Mouse (Mus musculus) Patski (cell line): ENCODE measurements around the gene Pdlim5. TPM values are rescaled to one million over a fixed set of nuclear protein-coding genes. Genes with fewer than 3 reads are reported as not detected.
A peak's percentile ranks its signal among the peaks of the same experiment; 100 is the strongest.

ENCODE experiments used
- ATAC-seq: fragments of 100-300 bp; one replicate; pipeline ENCODE4 v1.8.0; 2021
- CTCF ChIA-PET: fragments of 350-600 bp; sonication (Branson Sonifier 250); formaldehyde crosslinking; loops from one replicate; lab custom pipeline; 2022; ENCODE audit warnings: inconsistent platforms; lab: Charles Lee
- POLR2A ChIA-PET: fragments of 350-600 bp; sonication (Branson Sonifier 250); formaldehyde crosslinking; loops from one replicate; lab custom pipeline; 2022; ENCODE audit warnings: antibody characterized with exemption, inconsistent platforms; lab: Charles Lee
- DNase-seq: peaks from one replicate; pipeline ENCODE4 v3.0.0-alpha.2; 2011; ENCODE audit warnings: low read depth, low spot score
- H3K27me3 ChIP-seq: fragments of 371-371 bp; one replicate; pipeline ENCODE4 v1.5.1; 2021
- CTCF ChIP-seq: fragments of 100-300 bp; IDR thresholded peaks from one replicate; pipeline ENCODE4 v1.5.1; 2021
- in situ Hi-C: fragments of 300-500 bp; cut with MboI; formaldehyde crosslinking; loops from 3 replicates; pipeline ENCODE4 v1.11.1; 2018; ENCODE audit warnings: low pct_unique_long_range_greater_than_20kb, mixed read lengths
- polyA plus RNA-seq: library from polyadenylated mRNA; unstranded; gene quantifications from one replicate; pipeline ENCODE4 v1.2.3, GENCODE M21; 2021

The Pdlim5 gene
- polyA plus RNA-seq, 1 experiment from 2014 or later, result 145 TPM

- ChIA-PET POLR2A (no interaction called here), CTCF (interaction anchor here (0.7 to 2.7 kb wide), 5 partner anchors 9 to 94 kb away, joined by 3 to 10 read pairs (median 3); no protein-coding TSS in a partner anchor)
- TF ChIP-seq CTCF, result no peak
- DNase-seq (no peak), ATAC-seq (no peak)
- in situ Hi-C loops, result no loop called here
- H3K27me3 ChIP-seq, result no peaks in the 10 kb centered on the region
Measured at GRCm38 (mm10) chr3:142376638-142377037, 18.9 kb downstream of the Pdlim5 start.

GRCm38 (mm10) chr3:142375106-142375505 is 20.4 kb downstream of the Pdlim5 start:
- ChIA-PET POLR2A (interaction anchor here (1.0 to 1.1 kb wide), 2 partner anchors 9 to 19 kb away, joined by 3 to 5 read pairs; no protein-coding TSS in a partner anchor), CTCF (interaction anchor here (1.0 to 2.9 kb wide), 8 partner anchors 10 to 80 kb away, joined by 3 to 10 read pairs (median 7); no protein-coding TSS in a partner anchor)
- H3K27me3 ChIP-seq, result no peaks in the 10 kb centered on the region
- ATAC-seq, result no peak
- DNase-seq, result no peak
- in situ Hi-C loops, result no loop called here
- TF ChIP-seq CTCF, result no peak

DNA sequence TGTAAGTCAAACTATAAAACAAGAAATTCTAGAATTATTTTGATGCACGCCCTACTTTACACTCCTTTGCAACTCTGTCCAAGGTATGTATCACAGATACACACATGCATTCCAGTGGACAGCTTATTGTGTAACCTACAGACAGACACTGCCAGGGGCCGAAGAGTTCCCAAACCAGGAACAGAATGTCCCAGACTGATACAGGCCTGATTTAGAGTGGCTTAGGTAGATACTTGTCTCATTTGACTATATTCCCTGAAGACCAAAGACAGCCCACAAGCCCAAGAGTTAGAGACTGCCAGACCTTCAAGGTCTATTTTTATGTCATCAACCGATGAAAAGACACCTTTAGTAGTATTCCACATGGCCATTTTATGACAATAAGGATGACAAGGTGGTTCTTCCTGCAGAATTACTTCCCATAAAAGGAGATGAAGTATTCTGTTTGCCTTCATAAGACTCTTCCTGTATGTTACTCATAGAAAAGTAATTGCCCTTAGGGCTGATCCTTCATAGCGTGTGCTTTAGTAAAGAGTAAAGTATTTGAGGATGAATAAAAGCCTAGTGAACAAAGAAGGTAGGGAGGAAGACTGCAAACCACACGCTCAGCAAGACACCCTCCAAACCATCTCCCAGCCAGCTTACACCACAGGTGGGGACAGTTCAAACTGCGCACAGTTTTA is 22.9 kb downstream of the Pdlim5 start:
- ChIA-PET POLR2A (interaction anchor here (0.7 to 1.0 kb wide), 3 partner anchors 23 to 56 kb away, joined by 3 to 4 read pairs (median 3); partner anchors contain the start of gene Pdlim5), CTCF (interaction anchor here (0.9 to 2.9 kb wide), 5 partner anchors 9 to 73 kb away, joined by 4 to 8 read pairs (median 4); no protein-coding TSS in a partner anchor)
- ATAC-seq, result peak; percentile 84

DNA sequence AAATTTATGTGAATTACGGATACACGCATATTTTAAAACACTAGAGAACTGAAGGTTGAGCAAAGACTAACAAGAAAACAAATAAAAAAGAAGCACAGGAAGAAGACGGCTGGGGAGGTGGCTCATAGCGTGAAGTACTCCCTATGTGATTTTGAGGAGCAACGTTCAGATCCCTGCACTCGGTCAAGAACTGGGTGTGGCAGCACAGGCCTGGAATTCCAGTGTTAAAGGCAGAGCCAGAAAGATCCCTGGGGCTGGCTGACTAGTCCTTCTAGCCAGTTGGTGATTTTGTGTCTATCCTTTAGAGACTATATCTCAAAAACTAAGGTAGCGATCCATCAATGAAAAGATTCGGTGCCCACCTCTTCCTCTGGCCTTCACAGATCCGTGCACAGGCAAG is 27.1 kb downstream of the Pdlim5 start:
- in situ Hi-C loops, result no loop called here
- ChIA-PET CTCF (interaction anchor here (0.7 to 3.3 kb wide), 6 partner anchors 11 to 64 kb away, joined by 3 to 18 read pairs (median 3); no protein-coding TSS in a partner anchor), POLR2A (no interaction called here)
- TF ChIP-seq CTCF, result no peak
- H3K27me3 ChIP-seq, result no peaks in the 10 kb centered on the region
- DNase-seq, result no peak
- ATAC-seq, result no peak

More for the DNA sequence above, 22.9 kb downstream of the Pdlim5 start:
- DNase-seq, result peak; percentile 63
- H3K27me3 ChIP-seq, result no peaks in the 10 kb centered on the region
- TF ChIP-seq CTCF, result no peak
- in situ Hi-C loops, result no loop called here

GRCm38 (mm10) chr3:142362092-142362491 is 33.4 kb downstream of the Pdlim5 start:
- ChIA-PET POLR2A (no interaction called here), CTCF (interaction anchor here (1.0 to 1.4 kb wide), 2 partner anchors 11 to 17 kb away, joined by 3 to 4 read pairs; no protein-coding TSS in a partner anchor)
- DNase-seq (no peak), ATAC-seq (no peak)
- no peaks in the 10 kb centered on the region for H3K27me3 ChIP-seq
- TF ChIP-seq CTCF, result no peak
- in situ Hi-C loops, result no loop called here

- ATAC-seq, result peak; percentile 84
- peak; percentile 42 for DNase-seq
- CTCF ChIA-PET, result interaction anchor here (1.0 to 3.5 kb wide), 3 partner anchors 9 to 95 kb away, joined by 3 to 18 read pairs (median 3); no protein-coding TSS in a partner anchor
- POLR2A ChIA-PET, result interaction anchor here (1.1 kb wide), 1 partner anchor 13 kb away, joined by 4 read pairs; no protein-coding TSS in a partner anchor
- no peak for TF ChIP-seq CTCF
- in situ Hi-C loops, result no loop called here
- H3K27me3 ChIP-seq, result no peaks in the 10 kb centered on the region
Measured at GRCm38 (mm10) chr3:142358951-142359350, 36.5 kb downstream of the Pdlim5 start.

DNA sequence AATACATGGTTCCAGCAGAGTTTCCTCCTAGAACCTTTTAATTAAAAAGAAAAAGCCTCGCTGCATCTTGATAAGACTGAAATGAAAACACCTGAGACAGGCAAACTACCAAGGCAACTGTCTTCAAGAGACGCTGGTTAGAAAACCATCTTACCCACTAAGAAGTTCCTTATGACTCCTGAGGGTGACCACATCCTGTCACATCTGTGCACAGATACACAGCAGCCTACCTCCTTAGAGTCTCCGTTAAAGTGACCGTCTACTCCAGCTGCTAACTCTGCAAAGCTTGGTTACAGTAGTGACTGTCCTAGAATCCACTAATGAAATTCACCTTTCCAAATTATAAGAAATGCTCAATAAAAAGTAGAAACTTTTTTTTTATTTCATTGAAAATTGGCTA is 38.8 kb downstream of the Pdlim5 start:
- no peak for DNase-seq
- no peaks in the 10 kb centered on the region for H3K27me3 ChIP-seq
- ChIA-PET POLR2A (no interaction called here), CTCF (interaction anchor here (1.2 to 3.5 kb wide), 5 partner anchors 11 to 76 kb away, joined by 3 to 18 read pairs (median 5); no protein-coding TSS in a partner anchor)
- no peak for TF ChIP-seq CTCF
- in situ Hi-C loops, result no loop called here
- ATAC-seq, result no peak

DNA sequence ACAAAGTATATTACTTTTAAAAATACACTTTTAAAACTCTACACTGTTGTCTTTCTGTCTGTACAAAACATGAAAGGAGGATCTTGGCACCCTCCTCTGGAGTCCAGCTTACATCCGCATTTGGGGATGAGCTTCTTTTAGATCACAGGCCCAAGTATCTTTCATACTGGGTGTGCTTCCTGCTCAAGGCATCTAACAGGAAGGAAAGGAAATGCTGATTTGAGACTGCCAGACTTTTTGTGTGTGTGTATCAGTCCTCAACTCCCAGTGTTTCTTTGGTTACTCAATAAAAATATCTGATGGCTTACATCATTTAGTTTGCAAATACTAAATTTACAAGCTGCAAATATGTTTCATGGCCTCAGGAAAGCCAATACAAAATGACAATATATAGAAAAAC is 42.3 kb downstream of the Pdlim5 start:
- POLR2A ChIA-PET, result interaction anchor here (1.1 kb wide), 1 partner anchor 8 kb away, joined by 3 read pairs; no protein-coding TSS in a partner anchor
- no peak for DNase-seq
- H3K27me3 ChIP-seq, result no peaks in the 10 kb centered on the region
- no peak for TF ChIP-seq CTCF
- no peak for ATAC-seq
- CTCF ChIA-PET, result interaction anchor here (1.0 to 2.1 kb wide), 8 partner anchors 8 to 89 kb away, joined by 3 to 9 read pairs (median 4); no protein-coding TSS in a partner anchor
- in situ Hi-C loops, result no loop called here

DNA sequence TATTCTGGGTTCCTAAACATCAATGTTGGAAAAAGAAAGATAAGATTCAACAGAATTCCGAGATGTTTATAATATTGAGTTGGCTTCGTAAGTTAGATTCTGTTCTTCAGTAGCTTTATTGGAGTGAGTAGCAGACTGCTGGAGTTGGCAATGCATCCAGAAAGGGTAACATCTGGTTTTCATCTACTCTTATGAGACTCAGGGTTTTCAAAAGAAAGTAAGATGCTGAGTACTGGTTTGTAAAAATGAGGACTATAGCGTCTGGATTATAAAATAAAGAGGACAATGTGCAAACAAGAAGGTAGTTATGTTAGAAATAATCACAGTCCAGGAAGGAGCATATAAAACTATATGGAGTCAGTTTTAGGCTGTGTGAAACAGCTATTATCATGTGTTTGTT is 45.0 kb downstream of the Pdlim5 start:
- TF ChIP-seq CTCF, result no peak
- in situ Hi-C loops, result no loop called here
- ChIA-PET POLR2A (interaction anchor here (0.5 kb wide), 1 partner anchor 54 kb away, joined by 5 read pairs; no protein-coding TSS in a partner anchor), CTCF (interaction anchor here (1.8 kb wide), 1 partner anchor 43 kb away, joined by 5 read pairs; no protein-coding TSS in a partner anchor)
- no peak for ATAC-seq
- no peaks in the 10 kb centered on the region for H3K27me3 ChIP-seq
- DNase-seq, result no peak

- POLR2A ChIA-PET, result no interaction called here
- CTCF ChIA-PET, result interaction anchor here (0.6 to 1.8 kb wide), 3 partner anchors 18 to 271 kb away, joined by 3 to 5 read pairs (median 4); no protein-coding TSS in a partner anchor
- TF ChIP-seq CTCF, result no peak
- ATAC-seq, result no peak
- DNase-seq, result no peak
- in situ Hi-C loops, result no loop called here
- H3K27me3 ChIP-seq, result no peaks in the 10 kb centered on the region
Measured at GRCm38 (mm10) chr3:142348816-142349631, 46.5 kb downstream of the Pdlim5 start.
